Comparison of ENCODE assay signal across 9 mouse cellular contexts in genomic region chr12:78918227-78919078, GRCm38 (mm10). TPM values are rescaled to one million over a fixed set of nuclear protein-coding genes. Genes with fewer than 3 reads are reported as not detected.
DNase-seq lines count a peak whose midpoint lies in the region; ATAC-seq and TF ChIP-seq lines count a peak whose summit lies in the region.
"Had no signal": no experiment of that assay in that cellular context is flagged by ENCODE, and none has a peak within 500 bp of the region (broad histone marks: within the 10 kb centered on the region; RNA-seq: fewer than 3 reads in every experiment).

No protein-coding gene starts in this region.

- H3K36me3 ChIP-seq in heart, embryonic 13.5 days = no peaks in the 10 kb centered on the region
- H3K36me3 ChIP-seq in kidney, postnatal 0 days (ENCODE audit: insufficient read depth, low read length) = no peaks in the 10 kb centered on the region
- no peaks in the 10 kb centered on the region for H3K36me3 ChIP-seq in liver, adult 2 months (ENCODE audit: control insufficient read depth, insufficient read depth, low read length)
- no peaks in the 10 kb centered on the region for H3K36me3 ChIP-seq in myocyte (ENCODE audit: control insufficient read depth, insufficient read depth)

- DNase-seq in brain, embryonic 18.5 days (ENCODE audit: low read depth, low spot score) = peak; percentile 66
- DNase-seq in kidney, postnatal 0 days (ENCODE audit: low spot score) = peak; percentile 93
- DNase-seq in liver, adult 2 months (ENCODE audit: extremely low read depth, low read depth, low spot score) = peak; percentile 68
- peak; percentile 86 to 90 for DNase-seq in spleen, postnatal 4 days (ENCODE audit: low spot score in 2 of 2)

- no peak for TF ChIP-seq POLR2A in liver, adult 2 months (IDR thresholded peaks at IDR 0.05; ENCODE audit: extremely low read depth, insufficient read depth, low read length)
- no peak for TF ChIP-seq POLR2A in myocyte (IDR thresholded peaks at IDR 0.05; ENCODE audit: insufficient read length, low read depth)

- ATAC-seq in CD4-positive, CD25-positive, alpha-beta regulatory T cell, adult 4 months = peak; percentile 85
- peak; percentile 90 for ATAC-seq in erythroid progenitor cell, adult 5-6 weeks (replicated peaks; ENCODE audit: low FRiP score, poor library complexity, severe bottlenecking)
- no peak for ATAC-seq in heart, embryonic 13.5 days (ENCODE audit: extremely low read depth, insufficient number of reproducible peaks, low FRiP score, low TSS enrichment)
- ATAC-seq in kidney, postnatal 0 days (replicated peaks; ENCODE audit: low FRiP score, low read depth) = peak; percentile 23; the same call in 1 of the 2 replicates

- peaks cover 11% of the 10 kb centered on the region for H3K4me1 ChIP-seq in heart, embryonic 13.5 days
- no peaks in the 10 kb centered on the region for H3K4me1 ChIP-seq in kidney, postnatal 0 days (replicated peaks; ENCODE audit: insufficient read depth, low read length)
- 0 out of 2 replicates have a peak, but pooled peaks cover 1% of the 10 kb centered on the region for H3K4me1 ChIP-seq in liver, adult 2 months (ENCODE audit: control insufficient read depth, insufficient read depth, low read length)

- H3ac ChIP-seq in myocyte (ENCODE audit: control insufficient read depth, insufficient read length) = no peak overlapping the region

- peak; percentile 90 for TF ChIP-seq CTCF in kidney, postnatal 0 days (IDR thresholded peaks at IDR 0.05; ENCODE audit: low read depth)
- TF ChIP-seq CTCF in liver, adult 2 months (IDR thresholded peaks at IDR 0.05; ENCODE audit: low read depth, low read length) = peak; percentile 81

- no peak overlapping the region for H3K4me3 ChIP-seq in heart, embryonic 13.5 days
- no peak overlapping the region for H3K4me3 ChIP-seq in kidney, postnatal 0 days (replicated peaks; ENCODE audit: low read depth, low read length)
- H3K4me3 ChIP-seq in liver, adult 2 months (ENCODE audit: insufficient read depth, low read depth, low read length) = no peak overlapping the region
- H3K4me3 ChIP-seq in myocyte = no peak overlapping the region

- H3K27ac ChIP-seq in heart, embryonic 13.5 days (replicated peaks) = no peak overlapping the region
- H3K27ac ChIP-seq in kidney, postnatal 0 days = no peak overlapping the region
- H3K27ac ChIP-seq in liver, adult 2 months (replicated peaks; ENCODE audit: insufficient read depth, low read depth, low read length) = no peak overlapping the region
- H3K27ac ChIP-seq: macrophage had no signal

- peak overlapping the region; percentile 51 for H3K4me2 ChIP-seq in heart, embryonic 13.5 days
- H3K4me2 ChIP-seq in kidney, postnatal 0 days (ENCODE audit: low read length) = peak overlapping the region; percentile 36; the same call in 1 of the 2 replicates
- H3K4me2 ChIP-seq in myocyte (ENCODE audit: low read depth) = peak overlapping the region; percentile 50

- no peak overlapping the region; the same call in 1 of the 2 replicates for H3K9ac ChIP-seq in heart, embryonic 13.5 days
- H3K9ac ChIP-seq in kidney, postnatal 0 days (ENCODE audit: low read depth, low read length) = no peak overlapping the region
- H3K9ac ChIP-seq in liver, adult 2 months (ENCODE audit: low read depth, low read length) = no peak overlapping the region

- H3K27me3 ChIP-seq in heart, embryonic 13.5 days (replicated peaks) = peaks cover 14% of the 10 kb centered on the region
- H3K27me3 ChIP-seq in kidney, postnatal 0 days (ENCODE audit: insufficient read depth, low read length) = no peaks in the 10 kb centered on the region
- H3K27me3 ChIP-seq in liver, adult 2 months (ENCODE audit: control insufficient read depth, insufficient read depth, low read length) = no peaks in the 10 kb centered on the region
- no peaks in the 10 kb centered on the region for H3K27me3 ChIP-seq in myocyte (ENCODE audit: control insufficient read depth, insufficient read depth, insufficient read length)

- no peaks in the 10 kb centered on the region for H3K9me3 ChIP-seq in heart, embryonic 13.5 days
- H3K9me3 ChIP-seq in kidney, postnatal 0 days (replicated peaks; ENCODE audit: low read length) = no peaks in the 10 kb centered on the region

- WGBS in heart, embryonic 13.5 days = 16% methylated on average over 11 of the region's 11 CpGs
- WGBS in kidney, postnatal 0 days = 10% methylated on average over 10 of the region's 11 CpGs
- 15% methylated on average over 11 of the region's 11 CpGs for WGBS in liver, adult 2 months

- H3K79me2 ChIP-seq in liver, adult 2 months (ENCODE audit: control insufficient read depth, insufficient read depth, low read length) = no peaks in the 10 kb centered on the region
- no peaks in the 10 kb centered on the region for H3K79me2 ChIP-seq in myocyte (ENCODE audit: control insufficient read depth, insufficient read depth)

TF ChIP-seq in myocyte, 11 proteins besides CTCF, POLR2A, EP300 and RAD21:
- TF ChIP-seq REST (IDR thresholded peaks at IDR 0.05; ENCODE audit: insufficient read depth, insufficient read length) (no peak), MAX (IDR thresholded peaks at IDR 0.05; ENCODE audit: low read depth) (no peak), MYOG (IDR thresholded peaks at IDR 0.05; ENCODE audit: control insufficient read depth in 1 of 3, insufficient read depth in 1 of 3, insufficient read length in 2 of 3, low read depth in 2 of 3) (no peak), SRF (IDR thresholded peaks at IDR 0.05; ENCODE audit: control insufficient read depth, insufficient read length, low read depth) (no peak), MYOD1 (IDR thresholded peaks at IDR 0.05; ENCODE audit: control insufficient read depth in 1 of 3, insufficient read length in 2 of 3, low read depth in 2 of 3) (no peak), POLR2AphosphoS2 (IDR thresholded peaks at IDR 0.05; ENCODE audit: insufficient read length, low read depth) (no peak), USF1 (IDR thresholded peaks at IDR 0.05; ENCODE audit: low read depth) (no peak), TCF12 (IDR thresholded peaks at IDR 0.05; ENCODE audit: insufficient read depth, poor library complexity, severe bottlenecking) (no peak), TCF3 (IDR thresholded peaks at IDR 0.05; ENCODE audit: insufficient read length, low read depth) (no peak), E2F4 (IDR thresholded peaks at IDR 0.05; ENCODE audit: insufficient read depth) (no peak), CEBPB (IDR thresholded peaks at IDR 0.05; ENCODE audit: insufficient read depth, poor library complexity, severe bottlenecking) (no peak)

RNA-seq across cellular contexts. Expression of gene Plek2, which starts 11.7 kb away (rescaled TPM):
- under 1 TPM in 1 of 2 experiments, not detected in 1; 0.39 TPM for polyA plus RNA-seq in CD4-positive, CD25-positive, alpha-beta regulatory T cell, adult 4 months (2017; shearing (Covaris generic))
- 46.5 and 60.9 TPM in 2 replicates for total RNA-seq in erythroid progenitor cell, adult 5-6 weeks (2015; ENCODE audit: low replicate concordance)
- total RNA-seq in erythroid progenitor cell, adult 5-6 weeks (2017; ENCODE audit: low replicate concordance) = 28.4 and 37.2 TPM in 2 replicates
- polyA plus RNA-seq in heart, embryonic 13.5 days (2015; fragmentation: Nextera tagmentation; extraction: Ambion mirVana) = 6.2 and 7.7 TPM in 2 replicates
- polyA plus RNA-seq in kidney, postnatal 0 days (2015; fragmentation: Nextera tagmentation; extraction: Ambion mirVana) = 5.3 TPM in 2 replicates
- total RNA-seq in liver, adult 2 months (2014; rRNA removed) = 1.9 and 2.4 TPM in 2 replicates
- 0.22 and 0.39 TPM in 2 replicates for polyA plus RNA-seq in liver, adult 2 months (2012; rRNA removed)
- 0.55 TPM for polyA plus RNA-seq in myocyte (2012; fragmentation: generic; extraction: Trizol)
- polyA plus RNA-seq: macrophage had no signal

RNA-seq across cellular contexts. Expression of gene Eif2s1, which starts 56.8 kb away (rescaled TPM):
- 100 to 1,000 TPM; 189 to 200 TPM for polyA plus RNA-seq in CD4-positive, CD25-positive, alpha-beta regulatory T cell, adult 4 months (2017; shearing (Covaris generic))
- 28.5 and 66.7 TPM in 2 replicates for total RNA-seq in erythroid progenitor cell, adult 5-6 weeks (2015; ENCODE audit: low replicate concordance)
- total RNA-seq in erythroid progenitor cell, adult 5-6 weeks (2017; ENCODE audit: low replicate concordance) = 34.2 and 35.0 TPM in 2 replicates
- 152 and 167 TPM in 2 replicates for polyA plus RNA-seq in heart, embryonic 13.5 days (2015; fragmentation: Nextera tagmentation; extraction: Ambion mirVana)
- polyA plus RNA-seq in kidney, postnatal 0 days (2015; fragmentation: Nextera tagmentation; extraction: Ambion mirVana) = 151 TPM in 2 replicates
- 38.8 and 42.7 TPM in 2 replicates for total RNA-seq in liver, adult 2 months (2014; rRNA removed)
- 7.7 and 8.3 TPM in 2 replicates for polyA plus RNA-seq in liver, adult 2 months (2012; rRNA removed)
- polyA plus RNA-seq in myocyte (2012; fragmentation: generic; extraction: Trizol) = 45.6 TPM

RNA-seq across cellular contexts. Expression of gene Atp6v1d, which starts 57.0 kb away (rescaled TPM):
- polyA plus RNA-seq in CD4-positive, CD25-positive, alpha-beta regulatory T cell, adult 4 months (2017; shearing (Covaris generic)) = 100 to 1,000 TPM; 240 to 257 TPM
- 70.6 and 96.0 TPM in 2 replicates for total RNA-seq in erythroid progenitor cell, adult 5-6 weeks (2015; ENCODE audit: low replicate concordance)
- 63.5 and 94.6 TPM in 2 replicates for total RNA-seq in erythroid progenitor cell, adult 5-6 weeks (2017; ENCODE audit: low replicate concordance)
- polyA plus RNA-seq in heart, embryonic 13.5 days (2015; fragmentation: Nextera tagmentation; extraction: Ambion mirVana) = 67.6 and 68.8 TPM in 2 replicates
- 111 and 121 TPM in 2 replicates for polyA plus RNA-seq in kidney, postnatal 0 days (2015; fragmentation: Nextera tagmentation; extraction: Ambion mirVana)
- total RNA-seq in liver, adult 2 months (2014; rRNA removed) = 19.1 and 19.8 TPM in 2 replicates
- polyA plus RNA-seq in liver, adult 2 months (2012; rRNA removed) = 8.4 and 9.3 TPM in 2 replicates
- polyA plus RNA-seq in myocyte (2012; fragmentation: generic; extraction: Trizol) = 68.7 TPM
